Mouse (Mus musculus) layer of hippocampus, postnatal 14 days (tissue): Measurements from ENCODE around the gene Ankrd44. TPM values are rescaled to one million over a fixed set of nuclear protein-coding genes. Genes with fewer than 3 reads are reported as not detected.

Experiments used
- DNase-seq, 2 experiments: peaks; one replicate each; pipeline ENCODE4 v3.0.0; 2021 to 2022; ENCODE audit warnings: low spot score in 2 of 2, mixed read lengths in 1 of 2
- total RNA-seq, 2 experiments: library from RNA; stranded (reverse); gene quantifications; 2 replicates each; pipeline ENCODE4 v1.2.3; 2021

Gene Ankrd44
- total RNA-seq, 2 experiments from 2014 or later = 24.3 to 26.0 TPM

DNA sequence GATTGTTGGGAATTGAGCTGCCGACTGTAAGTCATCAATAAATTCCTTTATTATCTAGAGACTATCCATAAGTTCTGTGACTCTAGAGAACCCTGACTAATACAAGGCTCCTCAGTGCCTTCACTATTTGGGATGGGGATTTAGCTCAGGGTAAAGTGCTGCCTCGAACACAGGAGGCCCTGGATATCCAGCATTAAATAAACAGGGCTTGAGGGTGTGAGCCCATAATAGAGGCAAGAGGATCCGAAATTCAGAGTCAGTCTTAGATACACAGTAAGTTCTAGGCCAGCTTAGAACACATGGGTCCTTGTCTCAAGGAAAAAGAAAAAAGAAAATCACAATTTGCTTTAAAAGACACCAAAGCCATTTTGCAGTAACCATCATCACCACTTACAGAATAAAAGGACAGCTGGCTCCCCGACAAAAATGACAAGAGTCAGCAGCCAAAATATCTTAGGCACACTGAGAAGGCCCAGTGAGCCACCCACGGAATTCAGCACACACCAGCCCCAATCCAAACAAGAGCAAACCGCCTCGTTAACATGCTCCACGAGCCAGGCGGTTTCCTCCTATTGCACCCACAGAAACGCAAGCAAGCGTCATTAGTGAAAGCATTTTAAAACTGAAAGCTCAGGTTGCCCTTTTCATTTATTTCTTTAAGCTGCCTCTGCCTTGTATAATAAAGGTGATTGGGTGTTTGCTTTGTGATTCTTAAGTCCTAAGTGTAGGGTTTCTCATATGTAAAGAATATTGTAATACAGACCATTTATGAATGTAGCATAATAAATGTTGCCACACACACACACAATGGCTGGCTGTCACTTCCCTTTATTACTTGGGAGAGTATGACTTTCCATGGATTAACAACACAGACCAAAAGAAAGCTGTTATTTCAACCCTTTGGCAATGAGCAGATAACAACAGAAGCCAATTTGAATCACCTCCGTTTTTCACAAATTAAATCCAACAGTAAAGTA is 29.8 kb downstream of the Ankrd44 start:
- DNase-seq = peak in 1 of 2 experiments; percentile 51

DNA sequence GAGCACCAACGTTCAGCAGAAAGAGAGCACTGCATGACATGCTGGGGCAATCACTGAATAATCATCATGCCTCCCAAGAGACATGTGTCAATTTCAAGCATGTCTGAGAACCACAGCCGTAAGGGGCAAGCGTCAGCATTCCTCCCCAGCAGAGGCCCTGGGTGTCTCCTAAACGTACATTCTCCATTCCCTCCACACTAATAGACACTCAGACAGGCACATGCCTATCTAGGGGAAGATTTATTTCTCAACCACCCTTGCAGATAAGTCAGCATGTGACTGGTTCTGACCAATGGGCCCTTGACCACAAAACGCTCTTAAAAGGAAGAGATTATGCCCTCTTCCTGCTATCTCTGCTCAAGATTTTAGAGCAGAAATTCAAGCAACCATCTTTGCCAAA is 37.7 kb downstream of the Ankrd44 start:
- DNase-seq = no peak

DNA sequence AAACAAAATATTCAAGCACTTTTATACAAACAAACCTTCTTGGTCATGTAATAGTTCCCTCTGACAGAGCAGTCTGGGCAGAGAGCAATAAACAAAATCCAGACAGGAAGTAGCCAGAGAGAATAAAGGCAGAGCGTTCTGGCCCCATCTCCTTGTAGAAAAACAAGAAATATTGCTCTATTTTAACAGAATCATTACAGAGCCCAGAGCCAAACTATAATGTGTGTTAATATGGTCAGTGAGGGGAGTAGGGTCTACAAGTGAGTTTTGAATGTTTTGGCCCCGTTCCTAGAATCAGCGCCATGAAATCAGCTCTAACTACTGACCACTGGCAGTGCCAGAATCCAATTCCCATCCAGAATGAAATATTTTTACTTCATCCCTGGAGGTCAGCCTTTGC is 38.3 kb downstream of the Ankrd44 start:
- no peak for DNase-seq

DNA sequence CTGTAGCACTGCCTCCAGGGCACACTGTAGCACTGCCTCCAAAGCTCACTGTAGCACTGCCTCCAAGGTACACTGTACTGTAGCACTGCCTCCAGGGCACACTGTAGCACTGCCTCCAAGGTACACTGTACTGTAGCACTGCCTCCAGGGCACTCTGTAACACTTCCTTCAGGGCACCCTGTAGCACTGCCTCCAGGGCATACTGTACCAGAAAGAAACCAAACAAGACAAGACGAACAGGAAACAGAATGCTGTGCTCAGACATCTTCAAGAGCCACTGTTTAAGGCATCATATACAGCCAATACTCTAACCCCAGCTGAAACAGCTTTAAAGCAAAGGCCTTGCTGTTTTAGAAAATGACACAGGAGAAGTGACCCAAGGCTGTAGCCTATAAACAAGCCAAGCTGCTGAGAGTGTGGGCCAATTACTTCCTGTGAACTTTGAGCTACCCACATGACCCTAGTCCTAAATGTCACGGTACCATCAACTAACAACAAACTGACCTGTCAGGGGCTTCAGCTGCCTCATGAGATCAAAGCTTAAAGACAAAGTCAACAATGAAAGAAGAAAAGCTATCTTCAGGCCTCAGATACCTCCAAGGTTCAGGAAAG is 43.2 kb downstream of the Ankrd44 start:
- no peak for DNase-seq

DNA sequence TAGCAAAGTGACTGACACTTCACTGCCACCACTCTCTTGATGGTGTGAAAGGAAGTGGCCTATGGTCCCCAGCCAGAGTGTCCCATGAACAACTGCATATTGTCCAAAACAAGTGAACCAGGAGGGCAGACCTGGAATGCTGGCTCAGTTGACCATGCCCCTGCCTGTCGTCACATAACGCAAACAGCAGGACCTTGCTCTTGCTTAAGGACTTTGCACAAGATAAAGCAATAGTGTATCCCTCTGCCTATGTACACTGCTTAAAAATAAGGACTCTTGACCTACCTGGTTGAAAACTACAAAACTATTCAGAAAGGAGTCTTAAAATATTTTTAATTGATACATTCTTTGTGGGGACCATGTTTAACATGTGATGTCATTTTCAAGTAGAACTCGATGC is 44.7 kb downstream of the Ankrd44 start:
- no peak for DNase-seq

DNA sequence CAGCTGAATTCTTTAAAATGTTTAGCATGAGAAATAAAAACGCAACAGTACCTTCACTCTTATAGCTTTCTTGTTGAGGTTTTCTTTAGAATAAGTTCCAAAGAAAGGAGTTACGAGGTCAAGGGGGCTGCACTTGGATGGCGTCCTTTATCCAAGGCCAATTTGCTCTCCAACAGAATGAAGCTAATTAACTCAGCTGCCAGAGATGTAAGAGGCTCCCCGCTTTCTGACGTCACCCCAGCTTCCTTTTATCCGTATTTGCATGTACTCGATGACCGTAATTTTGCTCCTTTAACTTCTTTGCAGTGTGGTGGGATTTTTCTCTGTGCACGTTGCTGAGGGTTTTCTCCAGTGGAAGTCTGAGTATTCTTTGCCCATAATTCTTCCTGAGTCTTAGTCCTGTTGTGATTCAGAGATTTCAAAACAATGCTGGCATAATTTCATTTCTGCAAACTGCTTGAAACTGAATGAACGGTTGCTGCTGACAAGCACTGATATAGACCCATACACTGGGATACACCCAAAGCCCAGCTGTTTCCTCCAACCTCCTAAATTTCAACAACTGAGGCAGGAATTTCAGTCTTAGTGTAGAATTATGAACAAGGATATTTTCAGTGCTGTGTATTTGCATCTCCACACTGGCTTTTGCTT is 48.6 kb downstream of the Ankrd44 start:
- DNase-seq = no peak

DNA sequence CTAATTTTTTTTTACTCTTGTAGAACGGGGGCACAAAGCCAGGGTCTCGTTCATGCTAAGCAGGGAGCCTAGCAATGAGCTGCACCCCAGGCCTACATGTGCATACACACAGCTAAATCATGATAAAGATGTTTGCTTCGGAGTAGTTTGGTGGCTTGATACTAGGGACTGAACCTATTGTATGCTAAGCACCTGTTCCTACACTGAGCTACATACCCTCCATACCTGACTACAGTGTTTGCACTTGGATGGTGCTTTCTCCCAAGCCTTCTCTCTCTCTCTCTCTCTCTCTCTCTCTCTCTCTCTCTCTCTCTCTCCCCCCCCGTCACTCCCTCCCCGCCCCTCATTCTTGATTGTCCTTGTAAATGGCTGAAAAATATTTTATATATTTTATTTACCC is 49.2 kb downstream of the Ankrd44 start:
- DNase-seq = no peak

DNA sequence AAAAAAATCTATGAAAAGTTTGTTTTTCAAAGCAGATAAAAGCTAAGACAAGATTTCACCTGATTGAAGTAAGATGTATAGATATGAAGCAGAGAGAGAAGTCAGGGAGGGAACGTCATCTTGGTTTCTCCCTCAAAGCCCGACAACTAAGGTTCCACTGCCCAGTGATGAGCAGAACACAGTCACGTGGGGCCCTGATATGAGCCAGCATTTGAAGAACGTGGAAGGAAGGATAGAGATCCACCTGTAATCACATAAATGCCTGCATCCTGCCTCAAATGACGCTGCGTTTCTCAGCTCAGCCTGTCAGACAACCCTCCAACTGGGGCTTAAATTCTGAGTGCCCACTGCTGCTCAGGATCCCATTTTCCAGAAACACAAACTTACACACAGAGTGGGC is 52.1 kb downstream of the Ankrd44 start:
- no peak for DNase-seq

DNA sequence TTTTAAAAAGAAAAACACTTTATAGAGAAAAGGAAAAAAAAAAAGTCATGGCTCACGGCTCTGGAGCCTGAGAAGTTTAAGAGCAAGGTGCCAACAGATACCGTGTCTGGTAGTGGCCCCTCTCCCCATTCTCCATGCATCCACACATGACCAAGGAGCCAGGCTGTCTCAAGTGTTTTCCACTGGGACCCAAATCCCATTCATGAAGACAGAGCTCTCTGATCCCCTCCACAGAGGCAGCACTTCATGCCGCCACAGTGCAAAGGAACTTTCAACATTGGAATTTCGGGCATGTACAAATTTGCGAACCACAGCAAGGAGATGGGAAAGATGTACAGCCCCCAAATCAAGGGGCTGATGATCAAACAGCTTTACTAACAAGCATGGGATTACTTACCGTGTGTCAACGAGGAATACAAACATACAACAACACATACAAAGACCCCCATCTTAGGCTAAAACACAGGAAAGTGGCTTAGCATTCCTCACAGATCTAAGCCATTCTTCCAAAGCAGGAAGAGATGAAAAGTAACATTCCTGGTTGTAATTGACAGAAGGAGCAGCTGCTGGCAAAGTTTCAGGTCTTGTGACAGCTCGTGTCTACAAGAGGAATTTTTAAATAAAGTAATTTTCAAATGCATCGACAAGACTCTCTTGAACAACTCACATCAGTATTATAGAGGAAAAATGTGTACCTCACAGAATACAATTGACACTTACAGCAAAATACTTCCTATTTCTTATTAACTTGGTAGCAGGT is 53.1 kb downstream of the Ankrd44 start:
- DNase-seq = no peak

DNA sequence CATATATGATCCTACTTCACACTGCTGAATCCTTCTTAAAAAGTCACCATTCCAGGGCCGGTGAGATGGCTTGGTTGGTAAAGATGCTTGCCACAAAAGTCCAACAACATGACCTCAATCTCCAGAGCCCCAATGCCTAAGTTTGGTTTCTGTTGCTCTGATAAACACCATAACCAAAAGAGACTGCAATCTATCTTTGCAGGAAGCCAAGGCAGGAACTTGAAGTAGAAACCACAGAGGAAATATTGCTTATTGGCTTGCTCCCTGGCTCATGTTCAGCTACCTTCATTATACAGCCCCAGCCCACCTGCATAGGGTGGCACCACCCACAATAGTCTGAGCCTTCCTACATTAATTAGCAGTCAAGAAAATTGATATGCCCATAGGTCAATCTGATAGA is 54.9 kb downstream of the Ankrd44 start:
- DNase-seq = no peak

DNA sequence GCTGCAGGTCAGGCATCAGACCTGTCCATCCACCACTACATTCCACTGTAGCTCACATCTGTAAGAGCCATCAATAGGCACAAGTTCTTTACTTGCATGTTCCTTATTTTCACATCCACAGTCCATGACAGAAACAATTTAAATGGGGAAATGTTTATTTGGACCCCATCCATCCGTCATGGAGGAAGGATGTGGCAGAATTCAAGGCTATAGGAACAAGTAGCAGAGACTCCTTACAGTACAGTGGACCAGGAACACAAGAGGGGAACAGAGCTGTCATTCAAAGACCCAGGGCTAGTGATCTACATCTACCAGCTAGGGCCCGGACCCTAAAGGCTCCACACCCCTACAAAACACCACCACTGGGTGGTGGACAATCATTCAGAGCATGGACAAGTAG is 55.6 kb downstream of the Ankrd44 start:
- DNase-seq = no peak

DNA sequence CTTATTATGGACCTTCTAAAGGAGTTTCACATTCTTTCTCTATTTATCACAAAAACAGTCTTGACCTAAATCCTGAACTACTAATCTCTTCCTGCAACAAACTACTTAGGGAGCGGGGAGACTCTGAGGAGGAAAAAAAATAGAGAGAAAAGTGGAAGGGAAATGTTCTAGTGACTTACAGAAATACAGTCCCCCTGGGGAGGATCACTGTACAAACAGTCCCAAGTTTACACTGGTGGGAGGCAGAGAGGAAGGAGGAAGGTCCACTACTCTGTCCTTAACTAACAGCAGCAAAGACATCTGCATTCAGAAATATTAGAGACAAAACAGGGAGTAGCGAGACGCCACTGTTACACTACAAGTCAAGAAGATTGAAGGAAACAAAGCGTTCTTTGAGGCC is 59.0 kb downstream of the Ankrd44 start:
- DNase-seq = no peak

DNA sequence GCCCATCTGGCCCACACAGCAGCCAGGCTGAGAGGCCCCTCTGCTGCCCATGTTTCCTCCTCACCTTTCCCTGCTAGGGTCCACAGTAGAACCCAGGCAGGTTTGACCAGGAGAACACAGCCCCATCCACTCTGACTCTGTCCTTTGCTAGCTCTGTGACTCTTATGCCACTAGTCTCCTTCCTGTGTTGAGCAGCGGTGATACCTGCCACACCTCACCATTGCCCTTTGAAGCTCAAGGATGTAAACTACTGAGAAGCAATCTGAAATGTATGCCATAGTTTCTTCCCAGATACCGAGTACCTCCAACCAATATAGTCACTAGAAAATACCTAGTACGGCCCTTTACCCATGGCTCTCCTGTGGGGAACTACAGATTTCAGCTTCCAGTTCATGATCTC is 60.1 kb downstream of the Ankrd44 start:
- DNase-seq = no peak

DNA sequence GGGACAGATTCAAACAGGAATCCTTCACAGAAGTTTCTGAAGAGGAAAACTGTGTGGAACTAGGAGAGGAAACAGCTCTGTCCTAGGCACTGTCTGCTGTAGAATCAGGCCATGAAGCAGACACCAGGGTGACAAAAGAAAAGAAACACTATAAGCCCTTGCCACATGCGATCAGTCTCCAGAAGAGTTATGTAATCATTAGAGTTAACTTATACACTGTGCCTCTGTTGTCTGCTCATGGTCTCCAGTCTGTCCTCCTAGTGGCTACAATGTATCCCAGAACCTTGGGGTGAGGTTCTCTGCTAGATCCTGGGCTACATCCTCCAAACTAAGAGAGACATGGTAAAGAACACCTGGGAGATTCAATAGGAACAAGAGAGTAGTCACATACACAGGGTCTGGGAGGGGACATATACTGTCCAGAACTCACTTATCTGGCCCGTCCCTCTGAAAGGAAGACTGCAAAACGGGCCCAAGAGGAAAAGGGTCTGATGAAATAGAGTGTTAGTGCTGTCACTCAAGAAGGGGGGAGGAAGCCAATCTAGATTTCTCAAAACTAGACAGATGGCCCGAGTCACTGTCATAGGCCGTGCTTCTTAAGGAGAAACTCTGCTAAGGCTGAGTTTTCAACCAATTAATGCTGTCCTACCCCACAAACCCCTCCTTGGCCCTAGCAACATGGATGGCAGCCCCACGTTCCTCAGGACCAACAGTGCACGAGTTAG is 61.1 kb downstream of the Ankrd44 start:
- no peak for DNase-seq

DNA sequence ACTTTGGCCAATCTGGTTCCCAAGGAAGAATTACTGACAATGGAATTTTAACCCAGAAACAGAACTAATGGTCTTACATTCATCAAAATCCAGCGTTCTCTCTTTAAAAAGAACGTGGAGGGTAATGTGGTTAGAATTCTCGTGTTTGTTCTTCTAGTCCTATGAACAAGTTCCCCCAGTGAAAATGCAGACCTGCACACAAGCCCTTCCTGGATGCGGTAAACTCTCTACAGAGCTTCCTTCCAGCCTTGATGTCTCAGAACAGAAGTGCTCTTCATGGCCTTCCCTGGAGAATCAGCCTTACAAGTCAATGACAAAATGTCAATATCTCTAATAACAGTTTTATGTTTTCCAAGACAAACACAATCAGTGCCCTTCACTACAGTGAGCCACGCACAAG is 65.8 kb downstream of the Ankrd44 start:
- no peak for DNase-seq

DNA sequence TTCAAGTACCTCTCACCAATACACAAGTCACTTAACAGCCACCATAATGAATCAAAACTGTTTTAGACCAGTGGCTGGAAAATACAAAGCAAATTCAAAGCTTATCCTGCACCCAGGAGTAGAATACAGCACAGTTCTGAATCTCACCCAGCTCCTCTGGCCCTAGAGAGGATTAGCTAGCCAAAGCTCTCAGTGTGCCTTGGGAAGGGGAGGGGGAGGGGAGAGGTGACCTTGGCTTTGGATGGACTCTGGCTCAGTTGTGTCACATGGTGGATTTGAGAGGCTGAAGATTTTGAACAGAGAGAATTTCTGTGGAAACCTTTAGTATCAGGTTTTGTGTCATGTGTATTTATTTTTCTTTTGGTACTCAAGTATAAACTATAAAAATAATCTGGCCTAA is 66.3 kb downstream of the Ankrd44 start:
- DNase-seq = no peak

DNA sequence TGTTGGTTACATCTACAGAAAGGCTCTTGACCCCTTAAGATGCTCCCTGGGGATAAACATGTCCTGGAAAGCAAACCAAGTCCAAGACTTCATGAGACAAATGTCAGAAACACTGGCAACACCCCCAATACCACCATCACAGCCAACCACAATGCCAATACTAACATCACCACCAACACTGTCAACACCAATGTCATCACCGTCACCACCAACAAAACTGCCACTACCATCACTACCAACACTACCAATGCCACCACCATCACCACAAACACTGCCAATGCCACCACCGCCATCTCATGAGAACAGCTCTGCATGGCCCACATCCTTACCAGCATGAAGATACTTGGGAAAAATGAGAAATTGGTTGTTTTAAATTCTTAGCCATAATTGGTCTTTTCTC is 67.3 kb downstream of the Ankrd44 start:
- DNase-seq = no peak

DNA sequence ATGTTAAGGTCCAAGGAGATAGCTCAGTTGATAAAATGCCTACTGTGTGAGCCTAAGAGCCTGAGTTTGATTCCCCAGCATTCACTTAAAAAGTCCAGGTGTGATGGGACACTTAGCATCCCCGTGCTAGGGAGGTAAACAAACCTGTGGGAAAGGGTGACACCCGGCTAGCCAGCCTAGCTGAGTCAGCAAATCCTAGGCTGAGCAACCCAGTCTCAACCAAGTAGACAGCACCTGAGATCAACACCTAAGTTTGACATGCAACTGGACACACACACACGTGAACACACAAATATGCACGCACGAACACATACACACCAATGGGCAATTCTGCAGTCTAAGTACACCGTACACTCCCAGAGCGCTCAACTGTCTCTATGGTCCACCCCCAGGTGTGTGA is 69.7 kb downstream of the Ankrd44 start:
- no peak for DNase-seq

DNA sequence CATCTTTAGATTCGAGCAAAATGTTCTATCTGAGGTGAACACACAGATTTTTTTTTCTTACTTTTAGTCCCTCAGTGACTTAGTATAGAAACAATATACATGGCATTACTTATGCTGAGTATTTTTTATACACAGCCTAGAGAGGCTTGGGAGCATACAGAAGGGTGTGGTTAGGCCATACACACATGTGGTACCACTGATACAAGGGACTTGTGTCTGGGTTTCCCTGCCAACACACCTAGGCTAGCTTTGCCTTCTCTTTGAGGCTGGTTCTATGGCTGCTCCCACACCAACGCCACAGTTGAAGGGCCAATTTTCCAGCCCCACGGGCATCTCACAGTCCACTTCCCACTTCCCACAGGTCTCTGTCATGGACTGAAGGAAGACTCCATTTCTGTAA is 70.2 kb downstream of the Ankrd44 start:
- DNase-seq = no peak

DNA sequence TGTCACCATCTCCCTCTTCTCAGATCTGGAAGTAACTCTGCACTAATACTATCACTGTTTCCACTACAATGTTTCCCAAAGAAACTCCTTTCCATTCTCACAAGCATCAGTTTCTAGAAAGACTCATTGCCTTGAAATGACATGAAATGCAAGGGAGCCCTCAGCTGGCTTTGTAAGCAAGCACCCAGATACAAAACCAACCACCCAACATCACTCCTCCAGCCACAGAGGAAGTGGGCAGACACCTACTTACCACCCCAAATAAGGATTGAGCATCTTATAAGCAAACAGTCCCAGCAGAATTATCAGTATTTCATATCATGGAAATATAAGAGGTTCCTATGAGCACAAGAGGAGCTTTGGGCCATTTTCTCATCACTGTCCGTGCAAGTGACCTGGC is 71.8 kb downstream of the Ankrd44 start:
- DNase-seq = no peak
